Mouse (Mus musculus): ENCODE measurements around the gene Dapk1.

The Dapk1 gene

GRCm38 (mm10) chr13:60695186-60695980 is 93.6 kb downstream of the Dapk1 start:
- DNase-seq (ENCODE audit: low read depth): no peak

- DNase-seq (ENCODE audit: low read depth): no peak
Measured at GRCm38 (mm10) chr13:60696323-60696722, 94.6 kb downstream of the Dapk1 start.

GRCm38 (mm10) chr13:60696741-60697140 is 95.0 kb downstream of the Dapk1 start:
- no peak for DNase-seq (ENCODE audit: low read depth)

- DNase-seq (ENCODE audit: low read depth): peak; percentile 49
Measured at GRCm38 (mm10) chr13:60698021-60698420, 96.3 kb downstream of the Dapk1 start.

- peak; percentile 47 for DNase-seq (ENCODE audit: low read depth)
Measured at GRCm38 (mm10) chr13:60701671-60702171, 100.0 kb downstream of the Dapk1 start.

GRCm38 (mm10) chr13:60707541-60708468 is 106.1 kb downstream of the Dapk1 start:
- DNase-seq (ENCODE audit: low read depth): no peak

- DNase-seq (ENCODE audit: low read depth): no peak
Measured at GRCm38 (mm10) chr13:60709136-60709535, 107.4 kb downstream of the Dapk1 start.

GRCm38 (mm10) chr13:60710963-60711362 is 109.2 kb downstream of the Dapk1 start:
- DNase-seq (ENCODE audit: low read depth): no peak

GRCm38 (mm10) chr13:60713537-60713936 is 111.8 kb downstream of the Dapk1 start:
- no peak for DNase-seq (ENCODE audit: low read depth)

GRCm38 (mm10) chr13:60716107-60716506 is 114.4 kb downstream of the Dapk1 start:
- DNase-seq (ENCODE audit: low read depth): no peak

GRCm38 (mm10) chr13:60717421-60717820 is 115.7 kb downstream of the Dapk1 start:
- DNase-seq (ENCODE audit: low read depth): no peak

GRCm38 (mm10) chr13:60719581-60719980 is 117.8 kb downstream of the Dapk1 start:
- no peak for DNase-seq (ENCODE audit: low read depth)

GRCm38 (mm10) chr13:60722763-60723162 is 121.0 kb downstream of the Dapk1 start:
- DNase-seq (ENCODE audit: low read depth): no peak

- no peak for DNase-seq (ENCODE audit: low read depth)
Measured at GRCm38 (mm10) chr13:60728276-60729054, 126.7 kb downstream of the Dapk1 start.

- DNase-seq (ENCODE audit: low read depth): no peak
Measured at GRCm38 (mm10) chr13:60729055-60729402, 127.3 kb downstream of the Dapk1 start.

- no peak for DNase-seq (ENCODE audit: low read depth)
Measured at GRCm38 (mm10) chr13:60730587-60730986, 128.8 kb downstream of the Dapk1 start.

GRCm38 (mm10) chr13:60731001-60731400 is 129.3 kb downstream of the Dapk1 start:
- DNase-seq (ENCODE audit: low read depth): no peak

- DNase-seq (ENCODE audit: low read depth): no peak
Measured at GRCm38 (mm10) chr13:60735306-60735705, 133.6 kb downstream of the Dapk1 start.

- no peak for DNase-seq (ENCODE audit: low read depth)
Measured at GRCm38 (mm10) chr13:60736421-60737105, 134.8 kb downstream of the Dapk1 start.

GRCm38 (mm10) chr13:60737632-60738324 is 136.0 kb downstream of the Dapk1 start:
- DNase-seq (ENCODE audit: low read depth): peak; percentile 79

GRCm38 (mm10) chr13:60738429-60738828 is 136.7 kb downstream of the Dapk1 start:
- DNase-seq (ENCODE audit: low read depth): peak; percentile 59
